Mouse (Mus musculus): ENCODE data around the gene Gpatch8. TPM values are rescaled to one million over a fixed set of nuclear protein-coding genes. Genes with fewer than 3 reads are reported as not detected.

The Gpatch8 gene
- polyA plus RNA-seq, 1 experiment: 26.3 TPM

DNA sequence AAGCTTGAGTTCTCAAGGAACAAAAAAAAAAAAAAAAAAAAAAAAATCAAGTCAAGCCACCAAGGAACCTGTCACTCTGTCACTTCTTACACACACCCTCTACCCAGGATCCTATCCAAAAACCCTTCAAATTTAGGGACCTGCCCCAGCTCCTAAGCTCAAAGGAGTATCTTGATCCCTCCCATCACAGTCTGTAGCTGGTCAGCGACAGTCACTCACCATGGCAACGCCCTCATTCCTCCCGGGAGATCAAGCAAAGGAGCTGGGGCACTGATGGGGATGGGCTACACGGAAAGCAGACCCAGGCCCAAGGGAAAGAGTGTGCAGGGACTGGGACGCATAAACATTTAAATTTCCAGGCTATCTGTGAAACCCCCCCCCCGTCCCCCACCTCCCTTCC, 111.4 kb downstream of the Gpatch8 start:
- H3K27ac ChIP-seq (ENCODE audit: insufficient read depth, low read depth, low read length): no peak overlapping the region
- H3K36me3 ChIP-seq (ENCODE audit: control insufficient read depth, insufficient read depth, low read length): no peaks in the 10 kb centered on the region
- peaks cover 8% of the 10 kb centered on the region for H3K4me1 ChIP-seq (ENCODE audit: control insufficient read depth, insufficient read depth, insufficient read length, low read length)
- no peak overlapping the region for H3K4me3 ChIP-seq (ENCODE audit: low read depth, low read length)
- peaks cover 33% of the 10 kb centered on the region for H3K27me3 ChIP-seq (ENCODE audit: control insufficient read depth, insufficient read depth, low read length)
- WGBS: 31% methylated on average over 6 of the region's 6 CpGs
- no peak for TF ChIP-seq CTCF (IDR thresholded peaks at IDR 0.05; ENCODE audit: extremely low read depth, insufficient read length, insufficient replicate concordance, low read depth, low read length)
- no peak for TF ChIP-seq POLR2A (IDR thresholded peaks at IDR 0.05; ENCODE audit: low read depth, low read length)

DNA sequence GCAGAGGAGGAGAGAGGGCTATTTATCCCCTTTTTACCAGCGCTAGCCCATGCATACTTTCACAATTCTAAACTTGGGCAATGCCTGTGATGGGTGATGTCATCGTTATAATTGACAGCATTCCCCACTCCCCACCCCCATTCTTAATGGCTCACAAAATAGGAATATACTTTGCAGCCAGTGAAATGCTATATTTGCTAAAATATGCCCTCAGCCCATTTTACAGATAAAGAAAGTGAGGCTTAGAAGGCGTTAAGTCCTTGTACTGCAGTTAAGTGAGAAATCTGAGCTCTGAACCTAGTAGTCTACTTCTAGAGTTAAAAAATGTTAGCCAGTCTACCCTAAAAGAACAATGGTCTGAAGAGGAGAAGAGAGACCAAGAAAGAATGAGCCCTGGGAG, 111.9 kb downstream of the Gpatch8 start:
- peaks cover 8% of the 10 kb centered on the region for H3K4me1 ChIP-seq (ENCODE audit: control insufficient read depth, insufficient read depth, insufficient read length, low read length)
- H3K27ac ChIP-seq (ENCODE audit: insufficient read depth, low read depth, low read length): no peak overlapping the region
- TF ChIP-seq POLR2A (IDR thresholded peaks at IDR 0.05; ENCODE audit: low read depth, low read length) (no peak), CTCF (IDR thresholded peaks at IDR 0.05; ENCODE audit: extremely low read depth, insufficient read length, insufficient replicate concordance, low read depth, low read length) (no peak)
- peaks cover 34% of the 10 kb centered on the region for H3K27me3 ChIP-seq (ENCODE audit: control insufficient read depth, insufficient read depth, low read length)
- H3K4me3 ChIP-seq (ENCODE audit: low read depth, low read length): no peak overlapping the region
- H3K36me3 ChIP-seq (ENCODE audit: control insufficient read depth, insufficient read depth, low read length): no peaks in the 10 kb centered on the region
- 74% methylated on average over 3 of the region's 3 CpGs for WGBS

DNA sequence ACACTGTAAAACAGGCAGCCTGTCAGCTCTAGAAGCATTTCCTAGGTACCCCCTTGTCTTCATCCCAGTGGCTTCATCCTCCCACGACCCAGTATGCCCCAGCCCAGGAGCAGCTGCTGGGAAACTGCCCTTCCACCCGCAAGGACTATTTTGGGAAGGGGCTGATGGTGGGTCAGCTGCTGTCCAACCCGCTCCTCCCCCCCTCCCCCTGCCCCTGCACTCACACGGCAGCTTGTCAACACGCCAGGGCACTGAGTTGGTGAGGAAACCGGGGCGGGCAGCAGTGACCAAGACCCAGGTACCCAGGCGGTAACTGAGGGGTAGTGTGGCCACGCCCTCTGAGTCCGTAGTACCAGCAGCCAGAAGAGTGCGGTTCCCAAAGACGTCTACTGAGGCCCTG, 112.5 kb downstream of the Gpatch8 start:
- H3K27me3 ChIP-seq (ENCODE audit: control insufficient read depth, insufficient read depth, low read length): peaks cover 33% of the 10 kb centered on the region
- WGBS: 49% methylated on average over 12 of the region's 12 CpGs
- no peak overlapping the region for H3K27ac ChIP-seq (ENCODE audit: insufficient read depth, low read depth, low read length)
- no peak overlapping the region for H3K4me3 ChIP-seq (ENCODE audit: low read depth, low read length)
- TF ChIP-seq POLR2A (IDR thresholded peaks at IDR 0.05; ENCODE audit: low read depth, low read length) (no peak), CTCF (IDR thresholded peaks at IDR 0.05; ENCODE audit: extremely low read depth, insufficient read length, insufficient replicate concordance, low read depth, low read length) (no peak)
- H3K36me3 ChIP-seq (ENCODE audit: control insufficient read depth, insufficient read depth, low read length): no peaks in the 10 kb centered on the region
- H3K4me1 ChIP-seq (ENCODE audit: control insufficient read depth, insufficient read depth, insufficient read length, low read length): peaks cover 8% of the 10 kb centered on the region

DNA sequence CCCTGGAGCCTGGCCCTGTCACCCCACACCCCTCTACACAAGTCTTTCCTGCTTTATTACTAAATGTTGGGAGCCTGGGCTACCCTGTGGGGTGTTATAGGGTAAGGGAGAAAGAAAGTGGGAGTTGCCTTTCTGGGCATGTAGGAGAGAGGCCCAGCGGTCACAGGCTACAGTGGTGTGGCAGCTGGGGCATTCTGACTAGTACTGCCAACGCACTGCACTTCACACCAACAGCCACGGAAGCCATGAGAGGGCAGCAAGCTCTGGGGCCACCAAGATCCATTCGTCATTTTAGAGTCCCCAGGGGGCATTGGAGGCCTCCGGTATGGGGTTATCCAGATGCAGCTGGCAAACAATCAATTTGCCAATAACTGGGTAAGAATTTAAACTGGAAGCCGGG, 114.1 kb downstream of the Gpatch8 start:
- peaks cover 26% of the 10 kb centered on the region for H3K27me3 ChIP-seq (ENCODE audit: control insufficient read depth, insufficient read depth, low read length)
- TF ChIP-seq CTCF (IDR thresholded peaks at IDR 0.05; ENCODE audit: extremely low read depth, insufficient read length, insufficient replicate concordance, low read depth, low read length) (no peak), POLR2A (IDR thresholded peaks at IDR 0.05; ENCODE audit: low read depth, low read length) (no peak)
- no peak overlapping the region for H3K4me3 ChIP-seq (ENCODE audit: low read depth, low read length)
- H3K27ac ChIP-seq (ENCODE audit: insufficient read depth, low read depth, low read length): no peak overlapping the region
- H3K36me3 ChIP-seq (ENCODE audit: control insufficient read depth, insufficient read depth, low read length): no peaks in the 10 kb centered on the region
- peaks cover 18% of the 10 kb centered on the region for H3K4me1 ChIP-seq (ENCODE audit: control insufficient read depth, insufficient read depth, insufficient read length, low read length)
- WGBS: 83% methylated on average over 6 of the region's 6 CpGs

DNA sequence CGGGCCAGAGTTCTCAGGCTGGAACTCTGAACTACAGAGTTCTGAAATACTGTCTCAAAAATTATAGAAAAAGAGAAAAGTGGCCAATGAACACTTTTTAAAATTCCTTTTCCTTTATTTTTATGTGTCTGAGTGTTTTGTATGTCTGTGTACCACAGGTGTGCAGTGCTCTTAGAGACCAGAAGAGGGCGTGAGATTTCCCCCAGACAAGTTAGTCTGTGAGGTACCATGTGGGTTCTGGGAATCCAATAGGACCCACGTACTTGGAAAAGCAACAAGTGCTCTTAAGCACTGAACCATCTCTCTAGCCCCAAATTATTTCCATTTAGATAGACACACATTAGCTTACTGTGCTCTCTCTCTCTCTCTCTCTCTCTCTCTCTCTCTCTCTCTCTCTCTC, 114.8 kb downstream of the Gpatch8 start:
- 77% methylated on average over 3 of the region's 3 CpGs for WGBS
- Histone ChIP-seq H3K4me1 (ENCODE audit: control insufficient read depth, insufficient read depth, insufficient read length, low read length) (peaks cover 17% of the 10 kb centered on the region), H3K27ac (ENCODE audit: insufficient read depth, low read depth, low read length) (no peak overlapping the region), H3K27me3 (ENCODE audit: control insufficient read depth, insufficient read depth, low read length) (peaks cover 19% of the 10 kb centered on the region), H3K36me3 (ENCODE audit: control insufficient read depth, insufficient read depth, low read length) (peaks cover 1% of the 10 kb centered on the region; the same call in 1 of the 2 replicates), H3K4me3 (ENCODE audit: low read depth, low read length) (no peak overlapping the region)
- TF ChIP-seq POLR2A (IDR thresholded peaks at IDR 0.05; ENCODE audit: low read depth, low read length): no peak
- TF ChIP-seq CTCF (IDR thresholded peaks at IDR 0.05; ENCODE audit: extremely low read depth, insufficient read length, insufficient replicate concordance, low read depth, low read length): no peak

DNA sequence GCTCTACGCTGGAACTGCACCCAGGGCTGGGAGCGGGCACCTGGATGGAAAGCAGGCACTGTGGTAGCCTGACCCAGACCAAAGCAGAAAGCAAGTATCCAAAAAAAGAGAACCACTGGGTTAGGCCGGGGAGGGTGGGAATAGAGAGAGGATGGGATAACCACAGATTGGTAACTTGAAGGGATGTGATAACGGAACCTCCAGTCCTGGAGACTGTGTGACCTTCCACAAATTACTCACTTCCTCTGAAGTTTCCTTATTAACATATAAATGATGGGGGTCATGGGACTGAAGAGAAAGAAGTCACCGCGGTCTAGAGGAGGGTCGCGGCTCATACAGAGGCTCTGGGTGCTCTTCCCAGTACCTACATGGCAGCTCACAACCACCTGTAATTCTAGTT, 115.9 kb downstream of the Gpatch8 start:
- 92% methylated on average over 8 of the region's 8 CpGs for WGBS
- peaks cover 11% of the 10 kb centered on the region for H3K36me3 ChIP-seq (ENCODE audit: control insufficient read depth, insufficient read depth, low read length)
- H3K27me3 ChIP-seq (ENCODE audit: control insufficient read depth, insufficient read depth, low read length): peaks cover 14% of the 10 kb centered on the region; the same call in 1 of the 2 replicates

DNA sequence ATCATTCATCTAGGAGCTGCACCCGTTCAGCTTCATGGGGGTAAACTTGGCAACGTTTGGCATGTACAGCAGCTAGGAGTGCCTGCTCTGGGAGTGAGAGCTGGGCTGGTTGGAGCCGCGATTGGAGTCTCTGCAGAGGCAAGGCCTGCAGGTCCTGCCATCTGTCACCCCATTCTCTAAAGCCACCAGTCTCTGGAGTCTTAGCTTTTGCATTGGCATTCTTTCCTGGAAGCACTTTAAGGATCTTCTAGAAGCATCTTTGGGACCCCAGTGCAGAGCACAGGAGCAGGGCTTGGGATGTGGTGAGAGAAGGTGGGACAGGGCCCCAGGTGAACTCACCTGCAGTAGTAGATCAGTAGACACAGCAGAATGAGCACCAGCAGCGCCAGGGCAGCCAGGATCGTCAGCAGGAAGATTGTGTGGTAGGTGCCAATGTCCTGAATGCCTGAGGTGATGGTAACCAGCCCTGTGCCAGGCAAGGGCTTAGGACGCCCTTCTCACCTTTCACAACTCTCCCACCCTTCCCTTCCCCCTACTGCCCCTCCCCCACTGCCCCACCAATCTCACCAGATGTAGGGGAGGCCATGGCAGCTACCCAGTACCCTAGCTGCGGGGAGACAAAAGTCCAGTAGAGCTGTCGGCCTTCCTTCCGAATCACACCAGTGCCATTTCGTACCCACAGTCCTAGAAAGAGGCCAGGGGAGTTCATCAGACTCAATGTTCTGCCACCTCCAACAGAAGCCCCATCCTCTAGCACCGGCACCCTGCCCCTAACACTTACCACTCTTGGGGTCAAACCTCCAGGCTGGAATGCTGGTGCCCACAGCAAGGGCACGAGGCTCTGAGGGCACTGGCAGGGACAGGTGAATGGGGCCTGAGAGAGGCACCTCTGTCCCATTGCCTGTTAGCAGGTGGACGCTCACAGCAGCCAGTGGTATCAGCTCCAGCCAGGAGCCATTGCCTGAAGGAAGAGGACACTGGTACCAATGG, 116.8 kb downstream of the Gpatch8 start:
- peaks cover 8% of the 10 kb centered on the region; the same call in 1 of the 2 replicates for H3K27me3 ChIP-seq (ENCODE audit: control insufficient read depth, insufficient read depth, low read length)
- H3K4me1 ChIP-seq (ENCODE audit: control insufficient read depth, insufficient read depth, insufficient read length, low read length): peaks cover 10% of the 10 kb centered on the region
- WGBS: 89% methylated on average over 14 of the region's 14 CpGs
- no peak overlapping the region for H3K4me3 ChIP-seq (ENCODE audit: low read depth, low read length)
- H3K36me3 ChIP-seq (ENCODE audit: control insufficient read depth, insufficient read depth, low read length): peaks cover 19% of the 10 kb centered on the region
- TF ChIP-seq POLR2A (IDR thresholded peaks at IDR 0.05; ENCODE audit: low read depth, low read length) (no peak), CTCF (IDR thresholded peaks at IDR 0.05; ENCODE audit: extremely low read depth, insufficient read length, insufficient replicate concordance, low read depth, low read length) (no peak)
- H3K27ac ChIP-seq (ENCODE audit: insufficient read depth, low read depth, low read length): no peak overlapping the region

More for the DNA sequence above, 115.9 kb downstream of the Gpatch8 start:
- H3K27ac ChIP-seq (ENCODE audit: insufficient read depth, low read depth, low read length): no peak overlapping the region
- no peak for TF ChIP-seq CTCF (IDR thresholded peaks at IDR 0.05; ENCODE audit: extremely low read depth, insufficient read length, insufficient replicate concordance, low read depth, low read length)
- no peak for TF ChIP-seq POLR2A (IDR thresholded peaks at IDR 0.05; ENCODE audit: low read depth, low read length)
- H3K4me1 ChIP-seq (ENCODE audit: control insufficient read depth, insufficient read depth, insufficient read length, low read length): peaks cover 10% of the 10 kb centered on the region
- H3K4me3 ChIP-seq (ENCODE audit: low read depth, low read length): no peak overlapping the region
